43 mouse cellular contexts compared by ENCODE assay signal in genomic region chr10:97722709-97723108, GRCm38 (mm10). TPM values are rescaled to one million over a fixed set of nuclear protein-coding genes. Genes with fewer than 3 reads are reported as not detected.
"Had no signal": no experiment of that assay in that cellular context is flagged by ENCODE, and none has a peak within 500 bp of the region (broad histone marks: within the 10 kb centered on the region; RNA-seq: fewer than 3 reads in every experiment).

No protein-coding gene starts in this region.

- H3K27me3 ChIP-seq: heart, embryonic 12.5 days; heart, embryonic 13.5 days; heart, embryonic 15.5 days; hindbrain, embryonic 12.5 days; hindbrain, embryonic 13.5 days; hindbrain, embryonic 15.5 days; intestine, embryonic 15.5 days; kidney, embryonic 15.5 days had no signal

- H3K36me3 ChIP-seq: heart, embryonic 10.5 days; heart, embryonic 12.5 days; heart, embryonic 13.5 days; heart, embryonic 15.5 days; hindbrain, embryonic 10.5 days; hindbrain, embryonic 12.5 days; hindbrain, embryonic 13.5 days; hindbrain, embryonic 15.5 days; intestine, embryonic 15.5 days; kidney, embryonic 15.5 days had no signal

- H3K4me3 ChIP-seq: heart, embryonic 10.5 days; heart, embryonic 12.5 days; heart, embryonic 13.5 days; heart, embryonic 15.5 days; hindbrain, embryonic 10.5 days; hindbrain, embryonic 12.5 days; hindbrain, embryonic 13.5 days; hindbrain, embryonic 15.5 days; intestine, embryonic 15.5 days; kidney, embryonic 15.5 days; layer of hippocampus, adult 2 months had no signal

- H3K27ac ChIP-seq: heart, embryonic 10.5 days; heart, embryonic 13.5 days; heart, embryonic 15.5 days; hindbrain, embryonic 10.5 days; hindbrain, embryonic 12.5 days; hindbrain, embryonic 13.5 days; hindbrain, embryonic 14.5 days; hindbrain, embryonic 15.5 days; hindbrain, postnatal 0 days; intestine, embryonic 15.5 days; kidney, embryonic 15.5 days; kidney, postnatal 0 days; layer of hippocampus, adult 2 months had no signal

- H3K4me1 ChIP-seq: heart, embryonic 10.5 days; heart, embryonic 13.5 days; heart, embryonic 15.5 days; hindbrain, embryonic 10.5 days; hindbrain, embryonic 12.5 days; hindbrain, embryonic 13.5 days; hindbrain, embryonic 15.5 days; intestine, embryonic 15.5 days; kidney, embryonic 15.5 days had no signal

- ATAC-seq: hindbrain, embryonic 16.5 days; hindbrain, postnatal 0 days; inflammation-experienced regulatory T-cells, adult 6 months; intestine, embryonic 15.5 days; intestine, embryonic 16.5 days; intestine, postnatal 0 days had no signal

- H3K4me2 ChIP-seq: heart, embryonic 11.5 days; heart, embryonic 12.5 days; heart, embryonic 13.5 days; heart, embryonic 15.5 days; hindbrain, embryonic 12.5 days; hindbrain, embryonic 13.5 days; hindbrain, embryonic 14.5 days; hindbrain, embryonic 15.5 days; intestine, embryonic 15.5 days; kidney, embryonic 15.5 days had no signal

- DNase-seq: heart, postnatal 10 days; heart, postnatal 14 days; heart, postnatal 36 days; heart, postnatal 4 days; kidney, adult 11 months; kidney, adult 18-20 months; kidney, adult 2 months; kidney, adult 8-10 months; kidney, adult 9 months; kidney, postnatal 10 days; kidney, postnatal 14 days; kidney, postnatal 25 days; kidney, postnatal 36 days; kidney, postnatal 4 days; layer of hippocampus, adult 9-11 months; layer of hippocampus, postnatal 36 days had no signal

- H3K9me3 ChIP-seq: heart, embryonic 10.5 days; heart, embryonic 12.5 days; heart, embryonic 13.5 days; heart, embryonic 15.5 days; hindbrain, embryonic 10.5 days; hindbrain, embryonic 12.5 days; hindbrain, embryonic 13.5 days; hindbrain, embryonic 15.5 days; intestine, embryonic 15.5 days; kidney, embryonic 15.5 days had no signal

- H3K9ac ChIP-seq: heart, embryonic 12.5 days; heart, embryonic 13.5 days; heart, embryonic 15.5 days; hindbrain, embryonic 12.5 days; hindbrain, embryonic 13.5 days; hindbrain, embryonic 14.5 days; hindbrain, embryonic 15.5 days; intestine, embryonic 15.5 days; kidney, embryonic 15.5 days had no signal

RNA-seq across cellular contexts. Expression of gene C030005K15Rik, which starts 3.8 kb away (rescaled TPM):
- polyA plus RNA-seq: heart, embryonic 10.5 days; heart, embryonic 11.5 days; heart, embryonic 12.5 days; heart, embryonic 13.5 days; heart, embryonic 14.5 days; heart, embryonic 15.5 days; heart, embryonic 16.5 days; heart, postnatal 0 days; hindbrain, embryonic 10.5 days; hindbrain, embryonic 11.5 days; hindbrain, embryonic 12.5 days; hindbrain, embryonic 13.5 days; hindbrain, embryonic 14.5 days; hindbrain, embryonic 15.5 days; hindbrain, embryonic 16.5 days; hindbrain, postnatal 0 days; inflammation-experienced regulatory T-cells, adult 6 months; intestine, embryonic 14.5 days; intestine, embryonic 15.5 days; intestine, embryonic 16.5 days; intestine, postnatal 0 days; kidney, adult 2 months; kidney, embryonic 14.5 days; kidney, embryonic 15.5 days; kidney, embryonic 16.5 days; kidney, postnatal 0 days; large intestine, adult 2 months had no signal

RNA-seq across cellular contexts. Expression of gene Ccer1, which starts 29.9 kb away (rescaled TPM):
- polyA plus RNA-seq: heart, embryonic 10.5 days; heart, embryonic 11.5 days; heart, embryonic 12.5 days; heart, embryonic 13.5 days; heart, embryonic 14.5 days; heart, embryonic 15.5 days; heart, embryonic 16.5 days; heart, postnatal 0 days; hindbrain, embryonic 10.5 days; hindbrain, embryonic 11.5 days; hindbrain, embryonic 13.5 days; hindbrain, embryonic 14.5 days; hindbrain, embryonic 15.5 days; hindbrain, embryonic 16.5 days; hindbrain, postnatal 0 days; inflammation-experienced regulatory T-cells, adult 6 months; intestine, embryonic 14.5 days; intestine, embryonic 15.5 days; intestine, embryonic 16.5 days; intestine, postnatal 0 days; kidney, embryonic 14.5 days; kidney, embryonic 15.5 days; kidney, embryonic 16.5 days; kidney, postnatal 0 days; large intestine, adult 2 months had no signal
